Mouse (Mus musculus): ENCODE results near the gene Prdm13.

Prdm13 gene

DNA sequence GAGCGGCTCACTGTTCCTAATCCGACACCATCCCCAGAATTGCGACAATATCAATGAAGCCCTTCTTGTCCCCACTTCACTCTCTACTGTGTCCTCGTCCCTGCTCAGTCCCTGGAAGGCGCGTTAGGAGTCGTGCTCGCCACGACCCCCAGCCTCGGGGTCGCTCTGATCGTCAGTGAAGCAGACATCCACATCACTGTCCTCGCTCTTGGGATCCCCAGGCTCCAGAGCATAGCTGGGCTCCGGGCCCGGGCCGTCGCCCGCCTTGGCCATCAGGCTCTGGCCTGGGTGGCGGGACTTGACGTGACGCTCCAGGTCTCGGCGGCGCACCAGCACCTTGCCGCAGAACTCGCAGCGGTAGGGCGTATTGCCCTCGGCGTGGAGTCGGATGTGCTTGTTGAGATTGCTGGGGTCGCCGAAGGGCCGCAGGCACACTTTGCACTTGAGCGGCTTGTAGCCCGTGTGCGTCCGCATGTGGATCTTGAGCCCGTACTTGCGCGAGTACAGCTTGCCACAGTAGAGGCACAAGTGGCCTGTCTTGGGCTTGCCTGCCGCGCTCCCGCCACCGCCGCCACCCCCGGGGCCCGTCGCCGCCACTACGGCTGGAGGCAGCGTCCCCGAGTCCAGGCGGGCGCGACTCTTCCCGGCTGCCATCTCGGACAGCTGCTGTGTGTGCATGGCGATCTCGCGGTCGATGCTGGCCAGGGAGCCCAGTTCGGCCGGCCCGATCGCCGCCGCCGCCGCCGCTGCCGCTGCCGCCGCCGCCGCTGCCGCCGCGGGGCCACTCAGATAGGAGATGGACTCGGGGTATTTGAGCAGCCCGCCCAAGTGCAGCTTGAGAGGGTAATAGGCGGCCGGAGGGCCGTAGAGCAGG, 7.4 kb downstream of the Prdm13 start:
- DNase-seq (ENCODE audit: low read depth) = no peak

GRCm38 (mm10) chr4:21674691-21675090, 11.1 kb downstream of the Prdm13 start:
- DNase-seq (ENCODE audit: low read depth) = no peak

DNA sequence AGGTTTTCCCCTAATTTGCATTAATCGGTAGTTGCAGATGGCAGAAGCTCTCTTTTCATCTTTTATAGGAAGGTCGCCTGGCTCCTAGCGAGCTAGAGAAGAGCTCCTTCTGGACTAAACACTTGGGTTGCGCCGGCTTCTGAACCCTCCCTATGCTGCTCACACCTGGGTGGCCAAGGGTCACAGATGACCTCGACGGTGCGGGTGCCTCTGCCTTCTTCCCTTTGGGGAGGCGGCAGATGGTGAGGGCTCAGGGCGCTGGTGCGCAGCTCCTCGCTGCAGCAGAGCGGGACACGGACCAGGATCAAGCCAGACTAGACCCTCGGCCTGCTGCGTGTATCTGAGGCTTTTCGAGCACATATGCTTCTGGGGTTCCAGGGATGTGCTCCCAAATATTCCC, 11.7 kb downstream of the Prdm13 start:
- DNase-seq (ENCODE audit: low read depth) = no peak

DNA sequence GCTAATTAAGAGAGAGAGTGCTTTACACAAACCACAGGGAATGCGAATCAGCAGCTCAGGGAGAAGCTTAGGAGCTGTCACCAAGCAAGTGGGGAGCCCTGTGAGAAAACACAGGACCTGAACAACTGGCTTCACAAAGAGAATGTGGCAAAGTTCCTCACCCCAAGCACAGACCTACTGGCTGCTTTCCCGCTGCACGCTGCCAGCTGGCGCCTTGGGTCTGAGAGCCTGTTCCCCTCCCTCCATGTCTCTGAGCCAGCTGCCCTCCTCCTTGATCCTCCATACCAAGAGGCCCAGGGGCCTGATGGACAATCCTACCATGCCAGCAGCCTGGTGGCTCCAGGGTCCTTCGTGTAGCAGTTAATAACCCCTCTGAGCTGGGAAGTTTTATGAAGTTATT, 19.8 kb downstream of the Prdm13 start:
- no peak for DNase-seq (ENCODE audit: low read depth)

DNA sequence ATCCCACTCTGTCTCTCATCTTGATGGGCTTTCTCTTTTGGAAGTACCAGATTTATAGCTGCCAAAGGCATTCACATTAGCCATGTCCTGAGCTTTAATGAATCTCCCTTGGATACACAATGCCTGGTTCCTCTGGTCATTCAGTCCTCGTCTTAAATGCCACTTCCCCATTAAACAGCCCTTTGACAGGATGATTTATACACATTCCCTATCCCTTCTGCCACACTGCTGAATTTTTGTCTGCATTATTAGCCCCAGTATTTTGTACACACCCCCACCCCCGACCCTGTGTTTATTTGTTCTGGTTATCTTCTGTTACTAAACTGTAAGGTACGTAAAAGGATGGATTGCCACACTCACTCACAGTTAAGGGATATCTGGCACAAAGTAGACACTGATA, 27.6 kb downstream of the Prdm13 start:
- DNase-seq (ENCODE audit: low read depth) = no peak

GRCm38 (mm10) chr4:21629275-21629583, 56.5 kb downstream of the Prdm13 start:
- DNase-seq (ENCODE audit: low read depth) = no peak

- no peak for DNase-seq (ENCODE audit: low read depth)
Observed at GRCm38 (mm10) chr4:21628367-21629274, 57.1 kb downstream of the Prdm13 start.
